Mouse (Mus musculus) layer of hippocampus, adult 9-11 months (tissue): Measurements from ENCODE around the gene Abcf1.
"Not testable (repeated sequence)": the region's sequence is repeated elsewhere in the genome, so short reads cannot be mapped to it uniquely, and the experiment has no call there.

Source experiments
- DNase-seq: peaks from one replicate; pipeline ENCODE4 v3.0.0; 2022

Gene Abcf1

DNA sequence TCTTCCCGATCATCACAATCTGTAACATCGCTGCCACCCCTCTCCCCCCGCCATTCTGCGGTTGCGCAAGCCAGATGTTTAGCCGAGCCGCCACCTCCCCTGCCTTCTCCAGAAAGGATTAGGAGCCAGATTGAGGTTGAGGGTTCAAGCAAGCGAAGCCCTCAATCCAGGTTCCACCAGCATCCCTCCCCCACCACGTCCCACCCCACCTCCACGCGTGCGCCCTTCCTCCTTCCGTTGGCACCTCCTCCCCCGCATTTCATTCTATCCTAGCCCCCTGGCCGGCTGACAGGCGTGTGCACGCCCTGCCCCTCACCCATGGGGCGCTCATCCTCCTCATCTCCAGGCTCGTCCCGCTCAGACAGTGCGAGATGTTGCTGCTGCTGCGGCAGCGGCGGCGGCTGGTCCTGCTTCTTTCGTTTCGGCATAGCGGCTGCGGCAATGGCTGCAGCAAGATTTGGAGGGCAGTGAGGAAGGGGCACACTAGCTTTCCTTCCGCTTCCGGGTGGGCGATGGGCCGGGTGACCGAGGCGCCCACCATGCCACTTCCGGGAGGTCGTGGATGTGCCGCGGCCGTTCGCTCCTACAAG, 9.3 kb upstream of the Abcf1 start:
- DNase-seq = peak; percentile 91

DNA sequence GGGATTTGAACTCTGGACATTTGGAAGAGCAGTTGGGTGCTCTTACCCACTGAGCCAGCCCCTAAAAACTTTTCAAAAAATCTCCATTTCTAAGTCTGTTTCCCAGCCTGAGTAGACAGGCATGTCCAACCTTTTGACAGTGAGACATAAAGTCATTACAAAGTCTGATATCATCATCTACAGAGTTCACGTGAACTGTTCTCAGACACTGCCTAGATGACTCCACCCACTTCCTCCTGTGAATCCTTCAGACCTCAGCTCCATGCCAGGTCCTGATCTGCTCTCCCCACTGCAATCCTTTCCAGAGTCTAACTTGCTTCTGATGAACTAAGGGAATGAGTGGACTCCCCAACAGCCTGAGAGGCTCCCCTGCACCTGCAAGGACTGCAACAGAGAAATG, 2.6 kb upstream of the Abcf1 start:
- no peak for DNase-seq

DNA sequence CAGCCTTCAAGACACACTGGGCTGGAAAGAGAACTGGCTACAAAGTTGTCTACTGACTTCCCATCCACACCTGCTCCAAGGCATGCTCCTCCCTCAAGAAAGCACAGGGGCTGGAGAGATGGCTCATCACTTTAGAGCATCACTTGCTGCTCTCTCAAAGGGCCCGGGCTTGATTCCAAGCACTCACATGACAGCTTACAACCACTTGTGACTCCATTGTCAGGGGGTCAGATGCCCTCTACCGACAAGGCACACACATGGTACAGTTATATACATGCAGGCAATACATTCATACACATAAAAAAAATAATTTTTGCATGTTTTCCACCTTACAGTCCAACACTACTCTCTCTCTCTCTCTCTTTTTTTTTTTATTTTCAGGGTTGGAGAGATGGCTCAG, 1.9 kb downstream of the Abcf1 start:
- DNase-seq = no peak

DNA sequence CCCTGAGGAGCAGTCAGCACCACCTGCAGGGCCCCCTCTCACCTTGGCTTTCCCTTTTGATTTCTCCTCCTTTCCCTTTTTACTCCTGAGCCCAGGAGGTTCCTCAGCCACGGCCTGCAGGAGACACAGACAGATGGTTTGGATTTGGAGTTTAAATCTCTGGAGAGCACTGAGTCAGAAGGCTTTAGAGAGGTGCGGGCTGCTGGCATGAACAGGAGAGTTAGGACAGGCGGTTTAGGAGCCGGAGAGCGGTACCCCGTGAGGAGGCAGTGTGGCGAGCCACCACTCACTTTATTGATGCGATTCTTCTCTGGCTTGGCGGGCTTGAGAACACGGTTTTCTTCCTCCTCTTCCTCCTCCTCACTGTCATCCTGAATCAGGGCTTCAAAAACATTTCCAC, 6.3 kb downstream of the Abcf1 start:
- no peak for DNase-seq

DNA sequence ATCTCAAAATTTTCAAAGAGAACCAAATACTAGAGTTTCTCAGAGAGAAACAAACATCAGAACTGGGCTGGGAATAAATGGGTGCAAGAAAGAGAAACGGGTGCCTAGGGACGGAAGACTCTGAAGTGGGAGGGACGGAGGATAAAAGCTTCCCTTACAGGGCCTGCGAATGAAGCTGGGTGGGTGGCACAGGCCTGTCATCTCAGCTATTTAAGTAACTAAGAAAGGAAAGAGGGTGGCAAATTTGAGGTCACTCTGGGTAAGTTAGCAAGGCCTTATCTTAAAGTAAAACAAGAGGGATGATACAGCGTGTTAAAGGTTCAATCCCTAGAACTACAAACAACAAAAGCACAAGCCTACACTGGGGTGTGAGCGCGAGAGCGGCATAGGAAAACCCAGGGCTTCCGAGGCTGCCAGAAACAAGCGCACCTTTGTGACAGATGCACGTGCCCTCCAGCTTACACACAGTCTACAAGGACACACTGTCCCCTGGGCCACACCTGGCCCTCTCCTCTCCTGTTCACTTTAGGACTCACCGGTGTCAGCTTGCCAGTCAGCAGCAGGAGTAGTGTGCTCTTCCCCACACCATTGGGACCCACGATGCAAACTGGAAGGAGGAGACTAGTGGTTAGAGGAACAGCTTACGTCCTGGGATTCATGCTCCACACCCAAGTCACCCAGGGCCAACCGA, 10.9 kb downstream of the Abcf1 start:
- DNase-seq = no peak

DNA sequence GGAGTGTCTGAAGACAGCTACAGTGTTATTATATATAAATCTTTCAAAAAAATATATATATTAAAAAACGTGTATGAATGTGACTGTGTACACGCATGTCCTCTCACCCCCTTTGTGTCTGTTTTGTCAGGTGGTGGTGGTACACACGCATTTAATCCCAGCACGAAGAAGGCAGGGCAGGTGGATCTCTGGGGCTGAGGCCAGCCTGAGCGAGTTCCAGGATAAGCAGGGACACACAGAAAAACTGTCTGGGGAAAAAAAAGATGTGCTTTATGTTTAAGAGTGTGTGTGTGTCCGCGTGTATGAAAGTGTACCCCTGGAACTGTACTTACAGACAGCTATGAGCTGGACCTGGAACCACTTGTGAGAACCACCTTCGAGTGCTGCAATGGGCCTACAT, 14.9 kb downstream of the Abcf1 start:
- no peak for DNase-seq

DNA sequence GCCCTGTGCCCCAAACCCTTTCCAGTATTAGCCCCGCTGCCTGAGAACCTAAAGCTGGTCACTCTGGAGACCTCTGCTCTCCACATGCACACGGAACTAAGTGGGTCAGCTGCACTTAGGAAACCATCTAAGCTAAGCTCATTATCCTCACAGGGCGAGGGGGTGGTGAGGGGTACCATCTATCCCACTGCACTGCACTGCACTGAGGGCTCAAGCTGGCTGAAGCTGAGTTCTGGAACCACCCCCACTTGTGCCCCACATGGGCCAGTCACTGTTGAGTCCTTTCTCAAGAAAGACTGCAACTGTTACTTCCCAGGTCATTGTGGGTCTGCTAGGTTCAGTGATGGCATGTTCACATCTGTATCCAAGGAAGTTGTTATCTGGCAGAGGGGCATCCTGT, 17.0 kb downstream of the Abcf1 start:
- not testable (repeated sequence) for DNase-seq

DNA sequence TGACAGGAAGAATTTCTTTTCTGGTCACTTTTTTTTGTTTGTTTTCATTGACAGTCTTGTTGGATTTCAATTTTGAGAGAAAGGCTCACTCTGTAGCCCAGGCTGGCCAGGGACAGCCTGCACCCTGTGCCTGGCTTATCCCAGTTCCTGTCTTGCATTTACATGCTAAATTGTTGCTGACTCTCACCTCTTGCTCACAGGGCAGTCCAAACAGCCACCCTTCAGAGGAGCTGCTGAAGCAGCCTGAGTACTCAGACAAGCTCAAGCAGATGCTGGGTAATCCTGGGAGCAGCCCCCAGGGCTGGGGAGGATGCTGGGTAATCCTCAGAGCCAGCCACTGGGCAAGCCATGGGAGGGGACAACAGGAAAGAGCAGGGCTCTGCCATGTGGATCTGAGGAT, 18.6 kb downstream of the Abcf1 start:
- not testable (repeated sequence) for DNase-seq

DNA sequence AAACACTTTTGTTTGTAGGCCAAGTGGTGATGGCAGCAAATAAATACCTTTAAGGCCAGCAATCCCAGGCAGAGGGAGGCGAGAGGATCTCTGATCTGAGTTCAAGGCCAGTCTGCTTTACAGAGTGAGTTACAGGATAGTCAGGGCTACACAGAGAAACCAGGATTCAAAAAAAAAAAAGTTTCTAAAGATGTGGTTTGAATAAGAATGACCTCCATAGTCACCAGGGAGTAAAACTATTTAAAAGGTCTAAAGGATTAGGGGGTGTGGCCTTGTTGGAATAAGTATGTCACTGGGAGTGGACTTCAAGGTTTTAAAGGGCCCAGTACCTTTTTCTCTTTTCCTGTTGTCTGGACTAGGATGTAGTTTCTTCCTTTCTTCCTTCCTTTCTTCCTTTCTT, 29.6 kb downstream of the Abcf1 start:
- DNase-seq = no peak

DNA sequence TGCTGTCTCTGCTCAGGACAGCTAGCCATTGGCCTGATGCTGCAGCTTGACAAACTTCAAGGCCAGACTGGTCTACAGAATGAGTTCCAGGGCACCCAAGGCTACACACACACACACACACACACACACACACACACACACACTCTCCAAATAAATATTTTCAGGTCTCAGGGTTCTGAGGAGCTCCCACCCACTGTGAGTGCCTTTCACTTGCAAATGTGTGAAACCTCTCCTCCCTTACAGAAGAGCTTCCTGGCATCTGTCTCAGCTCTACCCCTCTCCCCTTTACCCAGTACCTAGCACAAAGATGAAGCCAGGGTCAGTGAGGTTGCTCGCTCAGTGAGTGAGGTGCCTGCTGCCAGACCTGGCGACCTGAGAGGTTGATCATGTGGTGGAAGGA, 30.5 kb downstream of the Abcf1 start:
- no peak for DNase-seq

DNA sequence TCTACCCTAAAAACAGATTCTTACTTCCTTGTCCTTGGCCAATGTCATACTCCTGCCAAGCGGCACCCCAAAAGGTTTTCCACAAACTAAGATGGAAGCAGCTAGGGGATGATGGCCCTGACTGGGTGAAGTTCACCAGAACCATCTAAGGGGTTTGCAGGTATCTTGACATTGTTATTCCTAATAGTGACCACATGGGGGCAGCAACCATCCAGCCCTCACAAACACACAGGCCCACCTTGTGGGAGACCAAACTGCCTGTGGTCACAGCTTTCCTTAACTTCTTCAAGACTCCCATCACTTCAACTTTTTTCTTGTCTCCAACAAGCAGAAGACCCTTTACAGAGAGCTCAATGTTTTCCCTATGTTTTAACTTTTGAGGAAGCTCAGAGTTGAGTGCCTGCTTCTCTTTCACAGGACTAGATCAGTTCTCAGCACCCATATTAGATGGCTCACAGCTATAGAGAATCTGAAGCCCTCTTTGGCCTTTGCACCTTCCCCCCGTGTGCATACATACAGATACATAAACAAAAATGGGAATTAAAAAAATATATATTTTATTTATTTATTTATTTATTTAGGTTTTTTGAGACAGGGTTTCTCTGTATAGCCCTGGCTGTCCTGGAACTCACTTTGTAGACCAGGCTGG, 31.7 kb downstream of the Abcf1 start:
- DNase-seq = no peak

DNA sequence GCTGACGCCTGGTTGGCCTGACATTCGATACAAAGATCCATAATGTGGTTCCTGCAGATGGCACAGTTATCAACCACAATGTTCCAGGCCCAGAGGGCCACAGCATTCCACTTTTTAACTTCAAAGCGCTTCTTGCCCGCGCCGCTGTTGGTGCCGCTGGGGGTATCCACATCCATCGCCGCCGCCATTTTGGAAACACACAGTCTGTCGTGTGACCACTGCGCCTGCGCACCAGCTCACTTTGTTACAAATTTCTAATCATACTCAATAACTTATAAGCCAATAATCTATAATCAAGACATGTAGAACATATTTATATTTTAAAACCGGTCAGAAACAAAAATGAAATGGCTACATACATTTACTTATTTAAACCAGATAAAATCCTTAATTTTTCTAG, 33.8 kb downstream of the Abcf1 start:
- not testable (repeated sequence) for DNase-seq

DNA sequence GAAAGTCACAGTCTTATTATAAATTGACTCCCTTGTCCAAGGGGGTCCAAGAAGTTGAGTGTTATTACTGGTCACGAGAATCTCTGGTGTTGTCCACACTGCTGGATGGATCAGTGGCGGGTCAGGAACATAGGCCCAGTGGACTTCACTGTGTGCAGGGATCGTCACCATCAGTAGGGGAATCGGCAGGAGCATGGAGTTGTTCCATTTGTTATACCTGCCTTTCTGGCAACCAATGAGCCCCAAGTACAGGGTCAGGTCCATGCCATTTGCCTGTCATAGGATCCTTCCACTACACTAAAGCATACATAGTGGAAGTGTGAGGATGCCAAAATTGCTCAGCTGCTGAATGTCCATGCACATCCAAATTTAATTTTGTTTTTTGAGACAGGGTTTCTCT, 37.0 kb downstream of the Abcf1 start:
- DNase-seq = no peak

DNA sequence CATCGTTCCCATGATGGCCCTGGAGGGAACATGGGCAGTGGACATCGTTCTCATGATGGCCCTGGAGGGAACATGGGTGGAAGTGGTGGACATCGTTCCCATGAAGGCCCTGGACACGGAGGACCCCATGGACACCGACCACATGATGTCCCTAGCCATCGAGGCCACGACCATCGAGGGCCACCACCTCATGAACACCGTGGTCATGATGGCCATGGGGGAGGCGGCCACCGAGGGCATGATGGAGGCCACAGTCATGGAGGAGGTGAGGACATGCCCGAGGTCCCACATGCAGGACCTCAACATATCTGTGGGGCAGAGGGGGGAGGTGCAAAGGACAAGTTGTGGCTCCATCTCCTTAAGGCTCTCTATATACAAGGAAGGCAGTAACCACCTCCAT, 38.9 kb downstream of the Abcf1 start:
- no peak for DNase-seq

DNA sequence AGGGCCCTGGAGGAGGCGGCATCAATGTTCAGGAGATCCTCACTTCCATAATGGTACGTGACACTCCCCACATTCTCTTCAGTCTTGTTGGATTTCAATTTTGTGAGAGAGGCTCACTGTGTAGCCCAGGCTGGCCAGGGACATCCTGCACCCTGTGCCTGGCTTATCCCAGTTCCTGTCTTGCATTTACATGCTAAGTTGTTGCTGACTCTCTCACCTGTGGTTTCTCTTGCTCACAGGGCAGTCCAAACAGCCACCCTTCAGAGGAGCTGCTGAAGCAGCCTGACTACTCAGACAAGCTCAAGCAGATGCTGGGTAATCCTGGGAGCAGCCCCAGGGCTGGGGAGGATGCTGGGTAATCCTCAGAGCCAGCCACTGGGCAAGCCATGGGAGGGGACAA, 40.0 kb downstream of the Abcf1 start:
- DNase-seq = no peak

DNA sequence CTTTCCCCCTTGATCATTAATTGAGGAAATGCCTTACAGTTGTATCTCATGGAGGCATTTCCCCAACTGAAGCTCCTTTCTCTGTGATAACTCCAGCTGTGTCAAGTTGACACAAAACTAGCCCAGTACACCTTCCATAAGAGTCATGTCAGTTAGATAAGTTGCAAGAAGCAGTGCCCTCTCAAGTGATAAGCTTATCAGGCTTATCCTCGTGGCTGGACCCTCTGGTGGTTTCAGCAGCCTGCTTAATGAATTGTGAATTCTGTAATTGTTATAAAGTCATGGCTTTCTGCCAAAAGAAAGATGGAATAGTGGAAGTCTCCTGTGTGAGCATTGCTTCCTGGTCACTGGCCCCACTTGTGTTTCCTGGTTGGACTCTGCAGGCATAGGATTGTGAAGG, 42.1 kb downstream of the Abcf1 start:
- DNase-seq = no peak

DNA sequence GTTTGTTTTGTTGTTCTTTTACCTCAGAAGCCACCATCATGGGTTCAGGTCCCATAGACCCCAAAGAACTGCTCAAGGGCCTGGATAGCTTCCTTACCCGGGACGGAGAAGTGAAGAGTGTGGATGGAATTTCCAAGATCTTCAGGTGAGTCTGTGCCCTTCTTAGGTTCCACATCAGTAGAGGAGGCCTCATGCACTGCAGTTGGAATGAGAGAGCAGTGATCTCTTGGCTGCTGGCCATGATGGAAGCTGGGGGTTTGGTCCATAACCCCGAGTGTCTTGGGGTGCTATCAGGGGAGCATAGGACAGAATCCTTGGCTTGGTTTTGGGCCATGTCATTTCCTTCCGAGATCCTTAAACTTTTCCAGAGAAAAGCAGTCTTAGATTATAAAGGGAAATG, 46.3 kb downstream of the Abcf1 start:
- DNase-seq = no peak

DNA sequence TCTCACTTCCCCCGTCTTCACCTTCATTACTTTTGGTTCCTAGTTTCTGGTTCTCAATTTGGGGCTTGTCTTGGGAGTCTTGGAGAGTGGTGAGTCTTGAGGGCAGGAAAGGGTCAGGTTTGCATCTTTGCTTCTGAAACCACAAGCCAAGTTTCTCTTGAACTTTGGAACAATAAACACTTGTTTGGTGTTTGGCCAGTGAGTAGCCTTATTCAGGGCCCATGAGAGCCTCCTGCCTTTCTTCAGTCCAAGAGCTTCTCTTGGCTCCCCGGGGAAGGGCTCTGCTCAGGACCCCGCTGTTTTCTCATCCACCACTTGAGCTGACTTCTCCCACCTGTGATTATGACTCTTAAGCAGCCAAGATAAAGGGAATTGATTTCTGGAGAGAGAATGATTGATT, 47.0 kb downstream of the Abcf1 start:
- no peak for DNase-seq

DNA sequence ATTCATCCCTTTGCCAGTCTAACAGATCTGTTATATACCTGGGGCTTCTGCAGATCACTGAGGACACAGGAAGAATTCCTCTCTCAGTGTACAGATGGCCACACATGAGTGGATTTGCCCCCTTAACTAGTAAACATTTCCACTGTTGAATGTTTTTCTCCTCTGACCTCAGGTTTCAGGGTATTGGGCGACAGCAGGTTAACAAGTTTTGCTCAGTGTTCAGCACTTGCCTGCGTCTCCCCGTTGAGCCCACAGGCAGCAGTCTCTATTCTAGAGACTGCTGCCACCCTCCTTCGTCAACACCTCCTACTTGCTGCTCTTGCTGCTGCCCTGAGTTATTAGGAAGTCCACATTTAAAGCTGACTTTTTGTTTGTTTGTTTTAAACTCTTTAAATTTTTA, 47.9 kb downstream of the Abcf1 start:
- DNase-seq = no peak

DNA sequence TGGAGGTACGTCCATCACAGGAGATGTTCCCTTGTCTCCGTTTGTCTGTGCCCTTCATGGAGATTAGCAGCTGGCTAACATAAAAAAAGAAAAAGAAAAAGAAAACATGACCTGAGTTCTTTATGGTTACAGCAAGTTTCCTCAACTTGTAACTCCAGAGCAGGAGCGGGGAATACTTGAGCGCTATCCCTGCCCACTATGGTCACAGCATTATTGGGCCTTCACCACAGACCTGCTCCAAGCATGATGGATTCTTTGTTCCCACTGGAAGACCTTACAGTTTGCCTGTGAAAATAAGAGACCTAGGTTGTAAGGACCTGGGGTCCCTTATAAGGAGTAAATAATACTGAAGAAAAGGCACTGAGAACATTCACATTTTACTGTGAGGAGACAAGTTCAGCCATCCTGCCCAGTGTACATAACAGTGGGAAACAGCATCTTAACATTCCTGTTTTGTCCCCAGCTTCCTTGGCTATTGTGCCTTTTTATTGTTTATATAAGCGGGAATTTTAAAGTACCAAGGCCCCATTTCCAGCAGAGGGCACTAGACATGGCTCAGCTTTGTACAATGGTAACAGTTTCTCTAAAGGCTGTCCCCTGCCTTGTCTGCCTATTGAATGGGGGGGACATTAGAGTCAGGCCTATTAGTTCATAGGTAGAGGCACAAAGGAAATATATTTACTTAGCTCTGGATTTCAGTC, 48.5 kb downstream of the Abcf1 start:
- DNase-seq = no peak

DNA sequence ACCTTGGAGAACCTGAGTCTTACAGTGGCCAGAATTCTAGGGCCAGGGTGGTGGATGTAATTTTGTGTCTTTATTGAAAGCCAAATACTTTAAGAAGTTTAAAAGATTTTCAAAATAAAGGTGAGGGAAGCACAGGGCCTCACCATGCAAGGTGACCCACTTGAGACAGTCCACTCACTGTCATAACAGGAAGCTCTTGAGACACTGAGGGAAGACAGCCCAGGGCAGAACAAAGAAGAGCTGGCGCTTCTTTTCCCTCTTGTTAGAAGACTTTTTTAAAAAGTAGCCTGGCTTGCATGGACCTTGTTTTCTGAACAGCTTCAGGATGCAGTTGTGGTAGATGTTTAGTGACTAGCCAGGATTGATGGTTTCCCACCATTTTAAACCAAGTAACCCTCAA, 49.2 kb downstream of the Abcf1 start:
- no peak for DNase-seq

DNA sequence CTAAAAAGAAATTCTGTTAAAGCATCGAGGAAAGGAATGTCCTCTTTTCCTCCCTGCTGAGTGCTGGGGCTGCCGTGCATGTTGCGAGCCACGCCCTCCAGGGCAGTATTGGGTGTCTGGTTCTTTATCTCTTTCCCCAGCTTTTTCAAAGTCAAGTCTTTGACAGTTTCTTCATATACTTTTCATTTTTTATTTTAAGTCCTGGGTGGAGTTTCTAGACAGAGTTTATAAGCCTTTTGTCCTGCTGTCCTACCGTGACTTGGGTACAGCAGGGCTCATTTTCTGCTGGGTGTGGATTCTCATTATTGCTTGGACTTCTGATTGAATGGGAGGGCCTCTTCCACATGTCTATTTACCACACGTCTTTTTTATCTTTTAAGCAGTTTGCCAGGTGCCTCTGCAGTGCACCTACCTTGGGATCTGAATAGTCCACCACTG, 49.7 kb downstream of the Abcf1 start:
- no peak for DNase-seq

DNA sequence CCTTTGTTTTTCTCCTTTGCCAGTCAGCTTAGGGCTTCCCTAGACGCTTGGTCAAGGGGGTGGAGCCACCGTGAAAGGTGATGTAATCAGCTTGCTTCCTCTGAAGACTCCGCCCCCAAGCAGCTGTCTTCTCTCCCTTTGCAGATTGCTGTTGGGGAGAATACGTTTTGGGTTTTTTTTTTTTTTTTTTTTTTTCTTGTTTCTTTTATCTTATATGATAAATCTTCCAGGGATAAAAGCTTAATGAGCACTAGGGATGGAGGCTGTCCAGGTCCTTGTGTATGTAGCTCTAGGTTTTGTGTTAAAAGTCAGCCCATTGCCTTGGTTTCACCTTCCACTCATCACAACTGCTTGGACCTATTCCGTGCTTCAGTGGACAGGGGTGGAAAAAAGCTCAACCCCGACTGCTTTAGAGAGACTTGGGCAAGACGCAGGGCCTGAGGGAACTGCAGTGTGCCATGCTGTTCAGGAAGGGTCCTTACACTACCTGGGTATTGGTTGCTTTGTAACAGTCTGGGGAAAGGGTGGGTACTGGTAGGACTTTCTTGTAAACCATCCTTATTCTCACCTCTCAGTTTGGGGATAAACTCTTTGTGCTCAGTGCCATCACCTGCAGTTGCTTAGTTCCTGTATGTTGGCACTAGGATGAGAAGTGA, 50.4 kb downstream of the Abcf1 start:
- DNase-seq = peak; percentile 98
